Mouse (Mus musculus) ES-E14 (cell line): ENCODE data around the gene Jmjd6.

Source experiments
- CHD2 ChIP-seq: IDR thresholded peaks from 2 replicates; pipeline ENCODE4 v1.6.1; 2014; ENCODE audit warnings: mild to moderate bottlenecking, low read depth, low read length, inconsistent platforms
- ZC3H11A ChIP-seq: IDR thresholded peaks from 2 replicates; pipeline ENCODE4 v1.6.1; 2012; ENCODE audit warnings: low read depth, mild to moderate bottlenecking, inconsistent platforms, low read length, borderline replicate concordance
- ZNF384 ChIP-seq: IDR thresholded peaks from 2 replicates; pipeline ENCODE4 v1.6.1; 2012; ENCODE audit warnings: low read depth, low read length, inconsistent platforms

- TF ChIP-seq ZC3H11A = no peak
- TF ChIP-seq CHD2 = no peak
- no peak for TF ChIP-seq ZNF384
These were observed 16.4 kb downstream of the Jmjd6 start for GRCm38 (mm10) chr11:116826550-116827504.
